Mouse (Mus musculus) spleen, adult 2 months (tissue): ENCODE measurements around the gene Casq2.

ENCODE experiments used
- CTCF ChIP-seq: fragments of 200-500 bp; IDR thresholded peaks from 2 replicates; pipeline ENCODE4 v1.5.1; 2011; ENCODE audit warnings: mild to moderate bottlenecking, inconsistent platforms; ENCODE audit not compliant: insufficient read depth, insufficient read length, insufficient replicate concordance; ENCODE audit errors: extremely low read depth
- POLR2A ChIP-seq: fragments of 200-500 bp; IDR thresholded peaks from 2 replicates; pipeline ENCODE4 v1.6.1; 2011; ENCODE audit warnings: low read depth, low read length, inconsistent platforms

- TF ChIP-seq CTCF = no peak
- no peak for TF ChIP-seq POLR2A
Observed at GRCm38 (mm10) chr3:102167555-102168210, 81.5 kb downstream of the Casq2 start.
